Mouse (Mus musculus): ENCODE results near the gene Dync1h1.
A peak's percentile ranks its signal among the peaks of the same experiment; 100 is the strongest.
"Not testable (repeated sequence)": the region's sequence is repeated elsewhere in the genome, so short reads cannot be mapped to it uniquely, and the experiment has no call there.

Dync1h1 gene

GRCm38 (mm10) chr12:110696173-110696974, 95.1 kb downstream of the Dync1h1 start:
- DNase-seq (ENCODE audit: low spot score in 2 of 2), result peak; percentile 93 to 97

DNA sequence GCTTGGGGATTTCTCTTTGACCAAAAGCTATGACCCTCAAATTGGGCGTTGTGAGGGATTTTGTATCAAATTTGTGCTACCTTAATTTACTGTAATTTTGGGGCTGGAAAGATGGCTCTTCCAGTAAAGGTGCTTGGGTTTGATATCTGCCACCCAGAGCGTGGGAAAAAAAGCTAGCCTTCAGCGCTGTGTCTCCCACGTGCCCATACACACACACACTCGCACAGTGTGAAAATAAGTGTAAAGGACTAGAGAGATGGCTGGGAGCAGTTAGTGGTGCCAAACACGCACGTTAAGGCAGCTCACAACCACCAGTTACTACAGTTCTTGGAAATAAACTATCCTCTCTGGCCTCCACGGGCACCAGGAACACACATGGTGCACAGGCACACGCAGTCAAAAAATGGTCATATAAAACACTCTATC, 95.7 kb downstream of the Dync1h1 start:
- DNase-seq (ENCODE audit: low spot score in 2 of 2), result no peak

DNA sequence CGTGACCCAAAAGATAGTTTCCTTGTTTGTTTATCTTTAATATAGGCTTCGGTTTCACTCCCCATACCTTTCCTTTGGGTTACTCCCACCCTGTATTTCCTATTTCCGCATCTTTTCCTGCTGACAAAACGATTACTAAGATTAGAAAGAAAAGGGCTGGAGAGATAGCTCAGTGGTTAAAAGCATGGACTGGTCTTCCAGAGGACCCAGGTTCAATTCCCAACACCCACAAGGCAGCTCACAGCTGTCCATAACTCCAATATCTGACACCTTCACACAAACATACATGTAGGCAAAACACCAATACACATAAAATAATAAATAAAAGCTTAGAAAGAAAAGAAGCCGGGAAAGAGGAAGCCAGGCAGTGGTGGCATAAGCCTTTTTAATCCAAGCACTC, 96.2 kb downstream of the Dync1h1 start:
- no peak for DNase-seq (ENCODE audit: low spot score in 2 of 2)

- no peak for DNase-seq (ENCODE audit: low spot score in 2 of 2)
These were observed 96.8 kb downstream of the Dync1h1 start for GRCm38 (mm10) chr12:110698080-110698479.

DNA sequence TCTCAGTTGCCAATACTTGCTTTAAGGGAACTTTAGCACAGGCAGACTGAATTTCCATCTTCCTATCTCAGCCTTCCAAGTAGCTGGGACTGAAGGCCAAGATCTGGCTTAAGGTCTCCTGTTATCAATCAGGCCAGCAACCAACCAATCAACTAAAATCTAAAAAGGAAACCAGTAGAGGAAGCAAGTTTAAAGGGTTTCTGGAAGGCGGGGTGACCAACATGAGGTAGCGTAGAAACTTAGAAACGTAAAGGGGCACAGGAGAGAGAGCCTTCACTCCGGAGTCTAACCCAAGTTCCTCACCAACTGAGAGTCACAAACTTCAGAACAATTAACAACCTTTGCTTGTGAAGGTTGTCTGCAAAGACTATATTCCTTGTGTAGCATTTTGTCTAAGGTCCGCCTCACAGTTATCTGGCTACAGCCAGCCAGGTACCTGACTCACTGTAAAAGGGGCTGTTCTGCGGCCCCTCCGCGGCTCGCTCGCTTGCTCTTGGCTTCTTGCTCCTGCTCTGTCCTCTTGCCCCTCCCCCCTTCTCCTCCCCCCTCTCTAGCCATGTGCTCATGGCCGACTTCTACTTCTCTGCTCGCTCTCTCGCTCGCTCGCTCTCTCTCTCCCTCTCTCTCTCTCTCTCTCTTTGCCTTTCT, 97.4 kb downstream of the Dync1h1 start:
- DNase-seq (ENCODE audit: low spot score in 2 of 2), result no peak

GRCm38 (mm10) chr12:110699171-110699547, 97.9 kb downstream of the Dync1h1 start:
- no peak for DNase-seq (ENCODE audit: low spot score in 2 of 2)

DNA sequence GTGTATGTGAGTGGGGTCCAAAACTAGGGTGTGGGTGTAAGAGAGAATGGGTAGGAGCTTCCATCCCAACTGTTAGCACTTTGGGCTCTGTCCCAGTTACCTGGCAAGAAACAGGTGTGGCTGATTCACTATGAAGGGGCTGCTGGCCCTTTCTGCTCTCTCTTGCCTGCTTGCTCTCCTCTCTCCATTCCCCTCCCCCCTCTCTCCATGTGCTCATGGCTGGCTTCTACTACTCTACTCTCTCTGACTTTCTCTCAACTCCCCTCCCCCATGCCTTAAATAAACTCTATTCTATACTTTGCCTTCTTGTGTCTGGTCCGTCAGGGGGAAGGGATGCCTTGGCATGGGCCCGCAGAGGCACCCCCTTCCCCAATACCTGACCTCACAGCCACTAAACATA, 99.5 kb downstream of the Dync1h1 start:
- DNase-seq (ENCODE audit: low spot score in 2 of 2), result no peak

- not testable (repeated sequence) for DNase-seq (ENCODE audit: low spot score in 2 of 2)
These were observed 100.1 kb downstream of the Dync1h1 start for GRCm38 (mm10) chr12:110701363-110701762.

DNA sequence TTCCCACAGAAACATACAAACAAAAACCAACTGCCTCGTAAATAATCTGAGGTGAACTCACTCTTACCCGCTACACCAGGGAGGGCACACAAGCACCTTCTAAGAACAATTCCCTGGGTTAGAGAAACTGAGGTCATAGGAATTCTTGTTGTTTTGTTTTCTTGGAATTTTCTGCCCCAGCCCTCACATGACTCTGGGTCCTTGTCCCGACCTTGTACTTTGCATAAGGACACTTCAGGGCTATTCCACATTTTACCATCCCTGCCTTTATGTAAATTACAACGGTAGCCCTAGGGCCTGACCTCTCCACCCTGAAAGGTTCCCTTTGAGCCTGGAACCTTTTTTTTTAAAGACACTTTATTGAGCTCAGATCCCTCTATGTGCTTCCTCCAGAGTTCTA, 101.3 kb downstream of the Dync1h1 start, which contains the start of gene Hsp90aa1:
TSS of gene Hsp90aa1 (minus strand) at position 173 of the 400 bp plus-strand sequence.
- DNase-seq (ENCODE audit: low spot score in 2 of 2), result no peak

- peak; percentile 76 to 83 for DNase-seq (ENCODE audit: low spot score in 2 of 2)
These were observed 101.8 kb downstream of the Dync1h1 start for GRCm38 (mm10) chr12:110703008-110703471.

GRCm38 (mm10) chr12:110703682-110704081, 102.4 kb downstream of the Dync1h1 start:
- no peak for DNase-seq (ENCODE audit: low spot score in 2 of 2)

GRCm38 (mm10) chr12:110705419-110705818, 104.2 kb downstream of the Dync1h1 start:
- DNase-seq (ENCODE audit: low spot score in 2 of 2), result not testable (repeated sequence)

DNA sequence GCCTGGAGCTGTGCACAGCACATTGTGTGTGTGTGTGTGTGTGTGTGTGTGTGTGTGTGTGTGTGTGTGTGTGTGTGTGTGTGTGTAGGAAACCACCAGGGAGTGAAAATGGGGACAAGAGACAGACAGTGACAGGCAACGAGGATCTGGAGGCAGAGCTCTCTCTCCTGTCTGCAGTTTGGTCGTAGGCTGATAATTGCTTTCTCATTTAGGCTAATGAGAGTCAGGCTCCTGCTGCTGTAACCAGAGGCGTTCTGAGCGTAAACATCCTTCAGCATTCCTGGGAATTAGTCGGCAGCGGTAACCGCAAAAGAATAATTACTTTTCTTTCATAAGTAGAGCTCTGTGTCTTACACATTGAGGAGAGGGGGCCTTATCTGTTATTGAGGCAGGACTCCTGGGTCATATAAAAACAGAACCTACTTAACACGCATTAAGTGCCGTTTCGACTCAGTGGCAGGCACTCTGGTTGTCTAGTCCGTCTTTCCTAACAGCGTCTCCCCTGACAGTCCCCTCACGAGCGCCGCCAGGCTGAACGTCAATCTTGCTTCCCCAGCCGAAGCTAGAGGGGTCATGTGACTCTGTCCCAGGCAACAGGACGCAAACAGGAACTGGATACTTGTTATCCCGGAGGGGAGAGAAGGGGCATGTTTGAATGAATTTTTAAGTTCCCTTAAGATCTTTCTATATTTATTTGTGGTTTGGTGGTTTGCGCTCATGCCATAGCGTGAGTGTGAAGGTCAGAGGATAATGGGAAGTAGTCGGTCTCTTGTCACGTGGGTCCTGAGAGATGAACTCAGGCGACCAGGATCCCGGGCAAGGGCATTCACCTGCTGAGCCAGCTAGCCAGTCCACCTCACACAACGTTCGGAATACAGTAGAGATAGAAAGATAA, 105.3 kb downstream of the Dync1h1 start:
- peak; percentile 15 to 23 for DNase-seq (ENCODE audit: low spot score in 2 of 2)

GRCm38 (mm10) chr12:110707451-110707850, 106.2 kb downstream of the Dync1h1 start:
- DNase-seq (ENCODE audit: low spot score in 2 of 2), result no peak

DNA sequence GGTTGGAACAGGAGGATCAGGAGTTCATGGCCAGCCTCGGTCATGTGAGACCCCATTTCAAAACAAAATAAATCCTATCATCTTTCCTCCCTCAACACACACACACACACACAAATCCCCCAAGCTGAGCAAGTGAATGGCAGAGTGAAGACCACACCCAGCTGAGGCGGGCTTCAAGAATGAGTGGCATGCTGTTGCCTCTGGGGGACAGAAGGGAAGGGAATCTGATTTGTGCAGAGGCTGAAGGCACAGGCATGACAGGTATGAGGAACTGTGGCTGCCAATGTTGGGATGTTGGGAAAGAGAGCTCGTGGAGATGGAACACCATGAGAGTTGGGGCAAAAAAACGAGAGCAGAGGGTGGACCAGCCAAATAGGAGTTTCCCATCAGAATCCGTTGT, 110.0 kb downstream of the Dync1h1 start:
- DNase-seq (ENCODE audit: low spot score in 2 of 2), result no peak

DNA sequence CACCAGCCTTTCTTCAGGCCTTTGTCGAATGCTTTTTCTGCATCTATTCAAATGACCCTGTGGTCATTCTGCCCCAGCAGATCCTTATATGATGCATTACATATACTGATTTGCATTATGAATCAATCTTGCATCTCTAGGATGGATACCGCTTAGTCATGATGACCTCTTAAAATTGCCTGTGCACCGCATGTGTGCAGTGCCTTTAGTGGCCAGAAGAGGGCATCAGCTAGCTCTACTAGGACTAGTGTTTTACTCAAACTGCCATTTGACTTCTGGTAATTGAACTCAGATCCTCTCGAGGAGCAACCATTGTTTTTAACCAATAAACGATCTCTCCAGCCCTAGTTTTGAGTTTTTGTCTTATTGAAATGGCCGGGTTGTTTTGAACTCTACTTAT, 112.5 kb downstream of the Dync1h1 start:
- DNase-seq (ENCODE audit: low spot score in 2 of 2), result no peak

DNA sequence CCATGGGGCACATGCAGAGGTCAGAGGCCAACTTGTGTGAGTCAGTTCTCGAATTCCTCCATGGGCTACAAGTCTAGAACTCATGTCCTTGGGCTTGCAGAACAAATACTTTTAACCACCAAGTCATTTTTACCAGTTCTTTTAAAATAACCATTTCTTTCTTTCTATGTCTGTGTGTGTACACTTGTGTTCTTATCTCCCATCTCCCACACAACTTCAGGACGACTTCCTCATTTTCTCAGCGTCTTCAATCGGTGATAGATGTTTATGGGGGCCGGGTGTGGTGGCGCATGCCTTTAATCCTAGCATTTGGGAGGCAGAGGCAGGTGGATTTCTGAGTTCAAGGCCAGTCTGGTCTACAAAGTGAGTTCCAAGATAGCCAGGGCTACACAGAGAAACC, 113.0 kb downstream of the Dync1h1 start:
- no peak for DNase-seq (ENCODE audit: low spot score in 2 of 2)

- DNase-seq (ENCODE audit: low spot score in 2 of 2), result no peak
These were observed 114.8 kb downstream of the Dync1h1 start for GRCm38 (mm10) chr12:110716004-110716403.

Data from urinary bladder, adult 18-20 months (tissue).